Mouse (Mus musculus) megakaryocyte-erythroid progenitor cell, adult 5-6 weeks (primary cell): Measurements from ENCODE around the gene Car11. TPM values are rescaled to one million over a fixed set of nuclear protein-coding genes. Genes with fewer than 3 reads are reported as not detected.
A peak's percentile ranks its signal among the peaks of the same experiment; 100 is the strongest.
"Not testable (repeated sequence)": the region's sequence is repeated elsewhere in the genome, so short reads cannot be mapped to it uniquely, and the experiment has no call there.

Source experiments
- ATAC-seq: replicated peaks from 2 replicates; pipeline ENCODE4 v1.8.0; 2016; ENCODE audit warnings: mild to moderate bottlenecking, inconsistent platforms; ENCODE audit not compliant: severe bottlenecking, poor library complexity, low FRiP score, low TSS enrichment
- total RNA-seq, 2 experiments: library from RNA; stranded (forward) in 1 of 2; stranded (reverse) in 1 of 2; fragments of 200-1000, 215-1000 nt in 1 of 2; fragments of >200 nt in 1 of 2; fragmentation: Nextera tagmentation in 1 of 2; gene quantifications; 2 replicates each; pipeline ENCODE4 v1.2.3; 2014 to 2017

The Car11 gene
- total RNA-seq (2014; fragmentation: Nextera tagmentation) (not detected in 2 replicates), total RNA-seq (2017) (not detected in 2 replicates)

- no peak for ATAC-seq
Measured at GRCm38 (mm10) chr7:45699523-45700141, at the start of gene Car11. Gene Car11, plus strand, starts transcription at chr7:45699843.

- not testable (repeated sequence) for ATAC-seq
Measured at GRCm38 (mm10) chr7:45650484-45650883, 49.2 kb upstream of the Car11 start.

GRCm38 (mm10) chr7:45654424-45655047 is 45.1 kb upstream of the Car11 start:
- no peak for ATAC-seq

- no peak for ATAC-seq
Measured at GRCm38 (mm10) chr7:45660746-45661478, 38.7 kb upstream of the Car11 start.

- ATAC-seq: not testable (repeated sequence)
Measured at GRCm38 (mm10) chr7:45661702-45662101, 37.9 kb upstream of the Car11 start.

GRCm38 (mm10) chr7:45665303-45666138 is 34.1 kb upstream of the Car11 start:
- no peak for ATAC-seq

GRCm38 (mm10) chr7:45666161-45666560 is 33.5 kb upstream of the Car11 start, which contains the start of gene Fut2:
Gene Fut2, minus strand, starts transcription at chr7:45666394.
- no peak for ATAC-seq

- no peak for ATAC-seq
Measured at GRCm38 (mm10) chr7:45667761-45668160, 31.9 kb upstream of the Car11 start.

GRCm38 (mm10) chr7:45668921-45669320 is 30.7 kb upstream of the Car11 start:
- no peak for ATAC-seq

GRCm38 (mm10) chr7:45677627-45678295 is 21.9 kb upstream of the Car11 start:
- ATAC-seq: no peak

- ATAC-seq: no peak
Measured at GRCm38 (mm10) chr7:45678513-45678912, 21.1 kb upstream of the Car11 start.

GRCm38 (mm10) chr7:45679966-45680621 is 19.5 kb upstream of the Car11 start:
- no peak for ATAC-seq

- ATAC-seq: no peak
Measured at GRCm38 (mm10) chr7:45681046-45681736, 18.5 kb upstream of the Car11 start.

GRCm38 (mm10) chr7:45682144-45683126 is 17.2 kb upstream of the Car11 start:
- ATAC-seq: peak; percentile 74

GRCm38 (mm10) chr7:45683396-45684050 is 16.1 kb upstream of the Car11 start, which contains the start of gene Ntn5:
Gene Ntn5, plus strand, starts transcription at chr7:45684022.
- ATAC-seq: no peak

- no peak for ATAC-seq
Measured at GRCm38 (mm10) chr7:45685811-45686210, 13.8 kb upstream of the Car11 start.
